Mouse (Mus musculus) MEL (cell line): ENCODE results near the gene BC017158. TPM values are rescaled to one million over a fixed set of nuclear protein-coding genes. Genes with fewer than 3 reads are reported as not detected.
"Not testable (repeated sequence)": the region's sequence is repeated elsewhere in the genome, so short reads cannot be mapped to it uniquely, and the experiment has no call there.

Experiments used
- DNase-seq: peaks from one replicate; pipeline ENCODE4 v3.0.0; 2011; ENCODE audit warnings: low read depth, low spot score
- H3K27ac ChIP-seq: 2 replicates; pipeline ENCODE4 v1.5.1; 2012; ENCODE audit warnings: low read depth, mild to moderate bottlenecking, control low read depth, low read length, moderate library complexity; ENCODE audit not compliant: control insufficient read depth
- H3K27me3 ChIP-seq, 2 experiments: fragments of 150-350 bp in 1 of 2; sonication (generic) in 1 of 2; 2 replicates each; pipeline ENCODE4 v1.6.1; 2012; ENCODE audit warnings: low read length in 2 of 2, mild to moderate bottlenecking in 2 of 2, improper control_type of control experiment in 1 of 2, moderate library complexity in 1 of 2; ENCODE audit not compliant: insufficient read depth in 2 of 2, control insufficient read depth in 1 of 2
- H3K36me3 ChIP-seq, 2 experiments: 2 replicates each; pipeline ENCODE4 v1.6.1; 2012 to 2014; ENCODE audit warnings: low read length in 2 of 2, improper control_type of control experiment in 1 of 2, inconsistent platforms in 1 of 2, mild to moderate bottlenecking in 1 of 2; ENCODE audit not compliant: insufficient read depth in 2 of 2, control insufficient read depth in 1 of 2
- H3K4me1 ChIP-seq, 2 experiments: fragments of 150-350 bp in 1 of 2; sonication (generic) in 1 of 2; 2 replicates each; pipeline ENCODE4 v1.6.1; 2012; ENCODE audit warnings: low read length in 2 of 2, improper control_type of control experiment in 1 of 2, mild to moderate bottlenecking in 1 of 2; ENCODE audit not compliant: insufficient read depth in 2 of 2, control insufficient read depth in 1 of 2
- H3K4me3 ChIP-seq, 2 experiments: fragments of 150-350 bp in 1 of 2; sonication (generic) in 1 of 2; 2 replicates each; pipeline ENCODE4 v1.5.1; 2012; ENCODE audit warnings: low read depth in 2 of 2, low read length in 2 of 2, mild to moderate bottlenecking in 2 of 2, moderate library complexity in 2 of 2, control low read depth in 1 of 2, improper control_type of control experiment in 1 of 2; ENCODE audit not compliant: control insufficient read depth in 1 of 2, insufficient read depth in 1 of 2
- H3K79me2 ChIP-seq: 2 replicates; pipeline ENCODE4 v1.6.1; 2012; ENCODE audit warnings: mild to moderate bottlenecking, low read length, moderate library complexity; ENCODE audit not compliant: control insufficient read depth, poor library complexity, insufficient read depth
- H3K9ac ChIP-seq: 2 replicates; pipeline ENCODE4 v1.6.1; 2012; ENCODE audit warnings: low read depth, mild to moderate bottlenecking, control low read depth, low read length, moderate library complexity; ENCODE audit not compliant: control insufficient read depth, poor library complexity, severe bottlenecking
- H3K9me3 ChIP-seq: fragments of 150-350 bp; sonication (generic); replicated peaks from 2 replicates; pipeline ENCODE4 v1.6.1; 2012; ENCODE audit warnings: mild to moderate bottlenecking, low read length, improper control_type of control experiment, moderate library complexity; ENCODE audit not compliant: insufficient read depth
- BHLHE40 ChIP-seq: IDR thresholded peaks from 2 replicates; pipeline ENCODE4 v1.6.1; 2012; ENCODE audit warnings: low read depth, mild to moderate bottlenecking, inconsistent platforms, low read length, improper control_type of control experiment, borderline replicate concordance
- CTCF ChIP-seq, 3 experiments: IDR thresholded peaks in 2 of 3; conservative IDR thresholded peaks in 1 of 3; 2 replicates each; pipeline ENCODE4 v1.5.1; 2011 to 2012; ENCODE audit warnings: low read length in 3 of 3, low read depth in 2 of 3, mild to moderate bottlenecking in 2 of 3, improper control_type of control experiment in 1 of 3, inconsistent platforms in 1 of 3, mixed read lengths in 1 of 3, moderate library complexity in 1 of 3; ENCODE audit not compliant: control insufficient read depth in 1 of 3, insufficient read depth in 1 of 3, poor library complexity in 1 of 3, severe bottlenecking in 1 of 3
- JUND ChIP-seq: IDR thresholded peaks from 2 replicates; pipeline ENCODE4 v1.6.1; 2011; ENCODE audit warnings: low read depth, mild to moderate bottlenecking, improper control_type of control experiment, low read length
- KAT2A ChIP-seq: conservative IDR thresholded peaks from 2 replicates; pipeline ENCODE4 v1.6.1; 2012; ENCODE audit warnings: low read depth, low read length, improper control_type of control experiment, inconsistent platforms
- MAX ChIP-seq: IDR thresholded peaks from 2 replicates; pipeline ENCODE4 v1.6.1; 2011; ENCODE audit warnings: low read length, improper control_type of control experiment
- MAZ ChIP-seq: IDR thresholded peaks from 2 replicates; pipeline ENCODE4 v1.6.1; 2012; ENCODE audit warnings: low read depth, mild to moderate bottlenecking, inconsistent platforms, low read length, improper control_type of control experiment
- MEF2A ChIP-seq: IDR thresholded peaks from 2 replicates; pipeline ENCODE4 v1.6.1; 2014; ENCODE audit warnings: low read depth, mild to moderate bottlenecking, inconsistent platforms, low read length, improper control_type of control experiment; ENCODE audit not compliant: poor library complexity, insufficient replicate concordance, severe bottlenecking; ENCODE audit errors: extremely low read depth
- MYC ChIP-seq: IDR thresholded peaks from 2 replicates; pipeline ENCODE4 v1.6.1; 2011; ENCODE audit warnings: low read depth, mild to moderate bottlenecking, low read length, improper control_type of control experiment, moderate library complexity
- RAD21 ChIP-seq: IDR thresholded peaks from 2 replicates; pipeline ENCODE4 v1.6.1; 2011; ENCODE audit warnings: mild to moderate bottlenecking, low read depth, low read length, improper control_type of control experiment
- RCOR1 ChIP-seq: IDR thresholded peaks from 2 replicates; pipeline ENCODE4 v1.6.1; 2012; ENCODE audit warnings: low read depth, mild to moderate bottlenecking, inconsistent platforms, low read length, improper control_type of control experiment
- SIN3A ChIP-seq: IDR thresholded peaks from 2 replicates; pipeline ENCODE4 v1.6.1; 2012; ENCODE audit warnings: low read length, improper control_type of control experiment, inconsistent platforms
- SMC3 ChIP-seq: IDR thresholded peaks from 2 replicates; pipeline ENCODE4 v1.6.1; 2011; ENCODE audit warnings: low read depth, low read length, improper control_type of control experiment
- TCF12 ChIP-seq: IDR thresholded peaks from 2 replicates; pipeline ENCODE4 v1.6.1; 2014; ENCODE audit warnings: low read depth, mild to moderate bottlenecking, inconsistent platforms, low read length, improper control_type of control experiment, moderate library complexity
- ZC3H11A ChIP-seq: IDR thresholded peaks from 2 replicates; pipeline ENCODE4 v1.6.1; 2012; ENCODE audit warnings: low read depth, mild to moderate bottlenecking, inconsistent platforms, low read length, improper control_type of control experiment
- ZMIZ1 ChIP-seq: IDR thresholded peaks from 2 replicates; pipeline ENCODE4 v1.6.1; 2012; ENCODE audit warnings: low read depth, mild to moderate bottlenecking, inconsistent platforms, low read length, improper control_type of control experiment, moderate library complexity
- polyA plus RNA-seq, 2 experiments: library from polyadenylated mRNA; stranded (reverse) in 1 of 2; unstranded in 1 of 2; fragments of >175 nt in 1 of 2; fragments of >200 nt in 1 of 2; gene quantifications; 2 replicates each; pipeline versions ENCODE4 v1.2.1 to v1.2.4; 2012; ENCODE audit warnings: low replicate concordance in 2 of 2, low read depth in 1 of 2; ENCODE audit not compliant: insufficient read length in 2 of 2, insufficient read depth in 1 of 2, missing spikeins in 1 of 2
- total RNA-seq: library from RNA; depleted of rRNA; stranded (reverse); fragments of 300-350 nt; gene quantifications from 2 replicates; pipeline ENCODE4 v1.2.3, GENCODE M21; 2012

BC017158 gene
- total and polyA plus RNA-seq, 3 experiments: 19.8 to 41.6 TPM; not detected in 1

DNA sequence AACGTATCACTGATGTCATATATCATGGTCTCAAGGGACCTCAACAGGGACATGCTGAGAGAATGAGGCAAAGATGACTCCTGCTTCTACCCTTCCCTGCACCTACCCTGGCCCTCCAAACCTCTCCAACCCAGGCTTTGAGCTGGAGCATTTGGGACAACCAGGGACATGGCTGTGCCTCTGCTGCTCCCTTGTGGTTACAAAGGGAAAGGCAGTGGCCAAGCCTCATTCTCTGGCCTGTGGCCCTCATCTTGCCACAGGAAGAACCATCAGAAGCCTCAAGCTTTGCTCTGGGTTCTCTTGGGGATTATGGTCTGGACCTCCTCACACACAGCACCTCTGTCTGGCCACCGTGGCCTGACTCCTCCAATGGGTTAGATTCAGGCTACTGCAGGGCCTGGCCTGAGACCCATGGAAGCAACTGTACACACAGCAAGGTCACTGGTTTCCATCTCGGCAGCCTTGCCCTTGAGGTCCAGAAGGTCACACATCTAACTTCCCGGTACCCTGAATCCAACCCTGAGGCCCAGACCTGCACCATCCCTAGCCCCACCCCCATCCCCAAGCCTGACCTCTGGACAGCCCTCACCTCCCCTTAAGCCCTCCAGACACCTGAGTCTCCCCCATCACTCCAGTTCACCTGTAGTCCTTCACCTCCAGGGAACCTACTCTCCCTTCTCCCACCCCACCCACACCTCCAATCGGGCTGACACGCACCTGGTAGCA, 47.1 kb upstream of the BC017158 start:
- Histone ChIP-seq H3K27me3 (peaks cover 0 to under 1% of the 10 kb centered on the region in 2 experiments; a peak in 1 of 4 replicates), H3K9me3 (no peaks in the 10 kb centered on the region), H3K27ac (no peak overlapping the region), H3K36me3 (no peaks in the 10 kb centered on the region), H3K4me3 (no peak overlapping the region), H3K79me2 (no peaks in the 10 kb centered on the region), H3K9ac (no peak overlapping the region), H3K4me1 (no peaks in the 10 kb centered on the region)
- TF ChIP-seq TCF12: no peak
- TF ChIP-seq ZMIZ1: no peak
- peak; percentile 96 to 100 (median 99) for TF ChIP-seq CTCF (IDR thresholded peaks at IDR 0.05 in 2 of 3, conservative IDR thresholded peaks at IDR 0.05 in 1 of 3; ENCODE audit: control insufficient read depth in 1 of 3, insufficient read depth in 1 of 3, low read depth in 2 of 3, low read length in 3 of 3, poor library complexity in 1 of 3, severe bottlenecking in 1 of 3)
- TF ChIP-seq MAX: no peak
- TF ChIP-seq MEF2A: no peak
- no peak for TF ChIP-seq KAT2A
- TF ChIP-seq JUND: 0 out of 2 replicates have a peak, but pooled peaks have one; percentile 24
- peak; percentile 100 for TF ChIP-seq SMC3
- TF ChIP-seq SIN3A: 0 out of 2 replicates have a peak, but pooled peaks have one; percentile 24
- TF ChIP-seq ZC3H11A: peak; percentile 99
- no peak for TF ChIP-seq MAZ
- DNase-seq: peak; percentile 77

DNA sequence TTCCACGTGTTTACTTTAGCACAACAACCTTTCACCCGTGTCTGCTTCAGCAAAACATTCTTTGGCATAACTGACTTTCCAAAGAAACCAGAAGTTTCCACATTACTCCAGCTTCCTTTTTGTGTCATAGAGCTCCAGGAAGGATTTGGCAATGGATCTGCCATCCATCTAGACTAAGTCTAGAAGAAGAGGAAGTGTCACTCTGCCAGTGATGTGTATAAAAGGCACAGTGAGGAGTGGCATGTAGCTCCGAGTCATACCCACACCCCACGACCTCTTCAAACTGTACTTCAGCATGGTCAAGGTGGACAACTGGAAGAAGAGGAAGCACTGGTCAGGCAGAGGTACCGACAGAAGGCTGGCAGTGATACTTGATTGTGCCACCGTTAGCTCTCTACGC, 46.5 kb upstream of the BC017158 start:
- Histone ChIP-seq H3K4me3 (no peak overlapping the region), H3K4me1 (no peaks in the 10 kb centered on the region), H3K27ac (no peak overlapping the region), H3K9ac (no peak overlapping the region), H3K9me3 (no peaks in the 10 kb centered on the region), H3K79me2 (no peaks in the 10 kb centered on the region), H3K36me3 (no peaks in the 10 kb centered on the region), H3K27me3 (peaks cover 2% of the 10 kb centered on the region in 2 experiments; a peak in 3 of 4 replicates)
- no peak for DNase-seq
- TF ChIP-seq RCOR1: no peak
- no peak for TF ChIP-seq RAD21
- TF ChIP-seq MYC: no peak
- no peak for TF ChIP-seq ZC3H11A
- no peak for TF ChIP-seq JUND
- TF ChIP-seq SIN3A: no peak
- no peak for TF ChIP-seq MAZ
- TF ChIP-seq MAX: no peak
- no peak for TF ChIP-seq BHLHE40

DNA sequence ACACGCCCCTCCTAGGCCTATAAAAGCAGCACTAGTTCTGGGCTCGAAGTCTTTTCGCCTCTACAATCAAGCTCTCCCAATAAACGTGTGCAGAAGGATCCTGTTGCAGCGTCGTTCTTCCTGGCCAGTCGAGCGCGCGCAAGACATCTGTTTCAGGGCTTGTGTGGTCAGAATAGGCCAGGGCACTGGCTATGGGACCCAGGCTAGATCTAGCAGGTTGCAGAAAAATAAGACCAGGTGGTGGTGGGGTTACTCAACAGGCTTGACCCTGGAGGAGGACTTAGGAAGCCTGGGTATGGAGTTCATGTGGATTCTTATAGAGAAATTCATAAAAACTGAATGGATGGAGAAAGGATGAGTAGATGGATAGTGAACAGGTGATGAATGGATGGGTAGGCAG, 44.7 kb upstream of the BC017158 start:
- not testable (repeated sequence) for H3K9me3 ChIP-seq, H3K4me3 ChIP-seq, H3K27ac ChIP-seq, H3K27me3 ChIP-seq, H3K36me3 ChIP-seq, DNase-seq, H3K79me2 ChIP-seq, H3K4me1 ChIP-seq, H3K9ac ChIP-seq

DNA sequence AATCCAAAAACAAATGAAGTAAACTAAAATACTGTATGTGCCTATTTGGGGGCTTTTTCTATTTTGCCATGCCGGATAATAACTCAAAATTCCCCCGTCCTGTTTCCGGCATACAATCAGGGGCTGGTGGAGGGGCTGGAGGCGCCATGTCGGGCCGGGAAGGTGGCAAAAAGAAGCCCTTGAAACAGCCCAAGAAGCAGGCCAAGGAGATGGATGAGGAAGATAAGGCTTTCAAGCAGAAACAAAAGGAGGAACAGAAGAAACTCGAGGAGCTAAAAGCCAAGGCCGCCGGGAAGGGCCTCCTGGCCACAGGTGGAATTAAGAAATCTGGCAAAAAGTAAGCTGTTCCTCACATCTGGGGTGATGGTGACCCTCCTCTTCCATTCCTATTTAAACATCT, 42.4 kb upstream of the BC017158 start:
- not testable (repeated sequence) for H3K27ac ChIP-seq, DNase-seq, H3K4me1 ChIP-seq, H3K4me3 ChIP-seq, H3K79me2 ChIP-seq, H3K27me3 ChIP-seq, H3K36me3 ChIP-seq, H3K9ac ChIP-seq, H3K9me3 ChIP-seq
